Mouse (Mus musculus): Measurements from ENCODE around the gene A1bg.

DNA sequence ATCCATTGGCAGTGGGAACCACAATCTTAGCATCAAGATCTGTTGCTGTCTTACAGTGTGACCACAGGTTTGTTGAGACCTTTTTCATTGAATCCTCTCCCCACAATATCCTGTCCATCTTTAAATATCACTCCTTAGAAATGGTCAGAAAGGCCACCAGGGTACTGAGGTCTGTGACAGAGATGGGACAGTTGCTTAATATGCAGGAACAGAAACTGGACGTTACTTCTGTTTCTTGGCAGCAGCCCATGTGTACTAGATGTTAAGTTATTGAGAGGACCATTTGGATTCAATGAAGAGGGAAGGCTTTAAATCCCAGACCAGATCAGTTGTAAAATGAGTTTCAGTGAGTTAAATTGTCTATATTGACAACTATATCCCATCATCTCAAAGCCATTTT, 67.7 kb downstream of the A1bg start:
- TF ChIP-seq CTCF (IDR thresholded peaks at IDR 0.05; ENCODE audit: insufficient read depth, low read length) (no peak), POLR2A (IDR thresholded peaks at IDR 0.05; ENCODE audit: borderline replicate concordance, extremely low read depth, low read depth, low read length) (no peak)

Measured in lung, adult 2 months (tissue).